Mouse (Mus musculus): ENCODE measurements around the gene P2rx7.
"Not testable (repeated sequence)": the region's sequence is repeated elsewhere in the genome, so short reads cannot be mapped to it uniquely, and the experiment has no call there.

Gene P2rx7

GRCm38 (mm10) chr5:122647256-122647924 lies 3.7 kb downstream of the P2rx7 start:
- peak in 1 of 2 experiments; percentile 32 for DNase-seq

- DNase-seq = not testable (repeated sequence)
Measured at GRCm38 (mm10) chr5:122647952-122648374, 4.3 kb downstream of the P2rx7 start.

GRCm38 (mm10) chr5:122649264-122649663 lies 5.6 kb downstream of the P2rx7 start:
- DNase-seq = no peak

- DNase-seq = no peak
Measured at GRCm38 (mm10) chr5:122650100-122650499, 6.4 kb downstream of the P2rx7 start.

GRCm38 (mm10) chr5:122652506-122652905 lies 8.8 kb downstream of the P2rx7 start:
- no peak for DNase-seq

GRCm38 (mm10) chr5:122653112-122653445 lies 9.4 kb downstream of the P2rx7 start:
- peak; percentile 52 to 61 for DNase-seq

- DNase-seq = peak; percentile 74 to 75
Measured at GRCm38 (mm10) chr5:122653446-122654267, 9.9 kb downstream of the P2rx7 start.

GRCm38 (mm10) chr5:122654268-122654573 lies 10.5 kb downstream of the P2rx7 start:
- no peak for DNase-seq

GRCm38 (mm10) chr5:122656808-122657207 lies 13.1 kb downstream of the P2rx7 start:
- no peak for DNase-seq

- DNase-seq = no peak
Measured at GRCm38 (mm10) chr5:122662501-122662900, 18.8 kb downstream of the P2rx7 start.

GRCm38 (mm10) chr5:122665036-122665435 lies 21.3 kb downstream of the P2rx7 start:
- DNase-seq = no peak

GRCm38 (mm10) chr5:122668981-122669897 lies 25.5 kb downstream of the P2rx7 start:
- no peak for DNase-seq

GRCm38 (mm10) chr5:122671641-122672040 lies 27.9 kb downstream of the P2rx7 start:
- DNase-seq = peak; percentile 46 to 74

- DNase-seq = peak; percentile 43 to 44
Measured at GRCm38 (mm10) chr5:122672298-122672697, 28.6 kb downstream of the P2rx7 start.

GRCm38 (mm10) chr5:122676002-122676401 lies 32.3 kb downstream of the P2rx7 start:
- DNase-seq = no peak

GRCm38 (mm10) chr5:122677983-122678382 lies 34.3 kb downstream of the P2rx7 start:
- DNase-seq = no peak

GRCm38 (mm10) chr5:122679881-122680280 lies 36.2 kb downstream of the P2rx7 start:
- peak; percentile 62 to 70 for DNase-seq

- DNase-seq = peak in 1 of 2 experiments; percentile 28
Measured at GRCm38 (mm10) chr5:122681276-122681675, 37.6 kb downstream of the P2rx7 start.

- DNase-seq = no peak
Measured at GRCm38 (mm10) chr5:122683926-122684325, 40.2 kb downstream of the P2rx7 start.

- no peak for DNase-seq
Measured at GRCm38 (mm10) chr5:122687391-122687790, 43.7 kb downstream of the P2rx7 start.

GRCm38 (mm10) chr5:122689153-122689552 lies 45.4 kb downstream of the P2rx7 start:
- DNase-seq = no peak

- no peak for DNase-seq
Measured at GRCm38 (mm10) chr5:122690486-122690885, 46.8 kb downstream of the P2rx7 start.

Data from cerebellum, postnatal 25 days (tissue).